Mouse (Mus musculus) spleen, postnatal 14 days (tissue): ENCODE data around the gene Rasl11a.
"Not testable (repeated sequence)": the region's sequence is repeated elsewhere in the genome, so short reads cannot be mapped to it uniquely, and the experiment has no call there.

Experiments used
- DNase-seq, 2 experiments: peaks; one replicate each; pipeline ENCODE4 v3.0.0; 2021 to 2022; ENCODE audit warnings: low spot score in 2 of 2

Rasl11a gene

GRCm38 (mm10) chr5:146892904-146893303, 48.0 kb downstream of the Rasl11a start:
- no peak for DNase-seq

- DNase-seq: no peak
Observed at GRCm38 (mm10) chr5:146893478-146894182, 48.8 kb downstream of the Rasl11a start.

GRCm38 (mm10) chr5:146895667-146896066, 50.8 kb downstream of the Rasl11a start:
- DNase-seq: not testable (repeated sequence)

- DNase-seq: no peak
Observed at GRCm38 (mm10) chr5:146896973-146897372, 52.1 kb downstream of the Rasl11a start.
